Mouse (Mus musculus) cerebral cortex, adult 2 months (tissue): ENCODE measurements around the gene Galnt15.

Source experiments
- WGBS: fragments of 180-500 bp; shearing (Covaris S2); methylation state at CpG from one replicate; pipeline ENCODE4 v1.1.7; 2018; 5-methylcytosine and 5-hydroxymethylcytosine counted together

Gene Galnt15

DNA sequence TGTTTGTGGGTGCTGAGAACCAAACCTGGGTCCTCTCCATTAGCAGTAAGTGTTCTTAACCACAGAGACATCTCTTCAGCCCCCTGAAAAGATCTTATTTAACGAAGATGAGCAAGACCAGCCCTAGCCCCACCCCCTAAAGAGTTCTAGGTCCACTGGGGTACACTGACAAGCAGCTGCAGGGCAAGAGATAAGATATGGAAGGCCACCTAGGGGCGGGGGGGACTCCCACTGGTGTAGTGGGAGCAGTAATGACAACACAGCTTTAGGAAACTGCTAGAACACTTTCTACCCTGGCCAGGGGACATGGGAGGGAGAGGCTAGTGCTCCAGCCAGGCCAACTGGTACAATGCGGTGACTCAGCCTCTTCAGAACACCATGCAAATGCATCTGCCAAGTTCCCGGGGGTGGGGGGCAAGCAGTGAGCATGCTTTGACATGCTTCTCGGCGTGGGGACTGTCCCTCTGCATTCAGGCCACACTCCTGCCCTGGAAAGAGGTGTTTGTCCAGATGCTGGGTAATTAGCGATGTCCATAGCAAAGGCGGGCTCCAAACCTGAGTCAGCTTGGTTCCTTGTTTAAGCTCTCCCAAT, 9.0 kb downstream of the Galnt15 start:
- WGBS = 86% methylated on average over 8 of the region's 8 CpGs

GRCm38 (mm10) chr14:32042108-32042507, 13.3 kb downstream of the Galnt15 start:
- 81% methylated on average over 5 of the region's 5 CpGs for WGBS

GRCm38 (mm10) chr14:32046357-32046756, 17.6 kb downstream of the Galnt15 start:
- 76% methylated on average over 8 of the region's 8 CpGs for WGBS

- WGBS = 97% methylated on average over 6 of the region's 6 CpGs
Observed at GRCm38 (mm10) chr14:32050171-32050570, 21.4 kb downstream of the Galnt15 start.

GRCm38 (mm10) chr14:32053895-32054294, 25.1 kb downstream of the Galnt15 start:
- WGBS = 87% methylated on average over 5 of the region's 5 CpGs

DNA sequence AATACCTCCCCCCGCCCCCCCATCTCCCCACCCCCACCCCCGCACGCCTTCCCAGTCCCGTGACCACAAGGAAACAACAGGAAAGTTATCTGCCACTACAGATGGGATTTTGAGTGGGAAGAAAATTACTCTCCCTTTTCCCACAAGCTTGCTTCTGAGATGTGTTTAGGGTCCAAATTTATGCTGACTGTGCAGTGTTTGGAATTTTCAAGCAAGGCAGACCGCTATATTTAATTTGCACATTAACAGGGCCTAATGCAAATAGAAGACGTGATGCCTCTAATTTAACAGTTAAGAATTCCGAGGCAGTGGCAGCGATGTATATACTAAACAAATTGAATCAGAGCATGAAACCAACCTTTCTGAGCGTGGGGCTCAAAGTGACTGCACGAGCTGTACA, 26.0 kb downstream of the Galnt15 start:
- 59% methylated on average over 10 of the region's 10 CpGs for WGBS

DNA sequence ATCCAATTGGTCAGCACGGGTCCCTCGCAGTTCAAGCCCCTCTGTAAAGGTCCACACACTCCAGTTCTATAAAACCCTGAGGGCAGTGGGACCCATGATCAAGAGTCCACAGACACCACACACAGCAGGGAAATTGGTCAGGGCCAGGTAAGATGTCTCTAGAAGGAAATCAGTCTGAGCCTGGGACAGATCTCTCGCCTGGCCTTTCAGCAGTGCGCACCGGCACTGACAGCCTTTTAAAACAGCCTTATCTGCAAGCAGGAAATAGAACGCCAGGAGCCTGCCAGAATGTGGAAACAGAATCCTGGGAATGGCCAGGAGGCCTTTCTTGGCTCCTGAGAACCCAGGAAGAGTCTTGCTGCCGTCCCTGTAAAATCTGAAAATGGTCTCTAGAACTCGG, 27.0 kb downstream of the Galnt15 start:
- WGBS = 82% methylated on average over 8 of the region's 8 CpGs

GRCm38 (mm10) chr14:32056675-32057074, 27.9 kb downstream of the Galnt15 start:
- WGBS = 98% methylated on average over 2 of the region's 2 CpGs

GRCm38 (mm10) chr14:32057664-32058063, 28.9 kb downstream of the Galnt15 start:
- WGBS = 93% methylated on average over 4 of the region's 4 CpGs

- WGBS = 89% methylated on average over 4 of the region's 4 CpGs
Observed at GRCm38 (mm10) chr14:32061398-32061797, 32.6 kb downstream of the Galnt15 start.

GRCm38 (mm10) chr14:32073211-32073685, 44.5 kb downstream of the Galnt15 start:
- 47% methylated on average over 8 of the region's 8 CpGs for WGBS

DNA sequence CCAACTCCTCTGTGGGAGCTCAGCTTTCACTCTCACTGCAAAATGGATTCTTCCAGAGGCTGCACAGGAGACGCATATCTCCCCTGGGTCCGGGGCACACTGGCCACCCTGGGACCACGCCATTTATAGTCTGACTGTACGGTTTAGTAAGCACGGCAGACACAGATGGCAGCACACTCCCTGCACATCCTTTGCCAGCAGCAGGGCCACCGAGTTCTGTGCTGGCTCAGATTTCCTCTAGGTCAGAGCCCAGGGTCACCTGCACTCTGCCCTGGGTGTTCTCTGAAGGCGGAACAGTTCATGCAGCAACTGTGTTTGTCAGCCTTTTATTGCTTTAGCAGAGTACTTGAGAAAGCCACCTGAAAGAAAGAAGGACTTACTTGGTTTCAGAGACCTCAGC, 45.1 kb downstream of the Galnt15 start:
- 65% methylated on average over 7 of the region's 7 CpGs for WGBS

- 56% methylated on average over 8 of the region's 8 CpGs for WGBS
Observed at GRCm38 (mm10) chr14:32076896-32077575, 48.2 kb downstream of the Galnt15 start.

- WGBS = 60% methylated on average over 10 of the region's 10 CpGs
Observed at GRCm38 (mm10) chr14:32081026-32081425, 52.2 kb downstream of the Galnt15 start.

- WGBS = 87% methylated on average over 6 of the region's 6 CpGs
Observed at GRCm38 (mm10) chr14:32082891-32083290, 54.1 kb downstream of the Galnt15 start.

- WGBS = 95% methylated on average over 2 of the region's 2 CpGs
Observed at GRCm38 (mm10) chr14:32083466-32083865, 54.7 kb downstream of the Galnt15 start.

GRCm38 (mm10) chr14:32084761-32085485, 56.1 kb downstream of the Galnt15 start, which contains the start of gene Oxnad1:
TSS of gene Oxnad1 (plus strand) at chr14:32085374.
- 3% methylated on average over 22 of the region's 22 CpGs for whole genome bisulfite sequencing

DNA sequence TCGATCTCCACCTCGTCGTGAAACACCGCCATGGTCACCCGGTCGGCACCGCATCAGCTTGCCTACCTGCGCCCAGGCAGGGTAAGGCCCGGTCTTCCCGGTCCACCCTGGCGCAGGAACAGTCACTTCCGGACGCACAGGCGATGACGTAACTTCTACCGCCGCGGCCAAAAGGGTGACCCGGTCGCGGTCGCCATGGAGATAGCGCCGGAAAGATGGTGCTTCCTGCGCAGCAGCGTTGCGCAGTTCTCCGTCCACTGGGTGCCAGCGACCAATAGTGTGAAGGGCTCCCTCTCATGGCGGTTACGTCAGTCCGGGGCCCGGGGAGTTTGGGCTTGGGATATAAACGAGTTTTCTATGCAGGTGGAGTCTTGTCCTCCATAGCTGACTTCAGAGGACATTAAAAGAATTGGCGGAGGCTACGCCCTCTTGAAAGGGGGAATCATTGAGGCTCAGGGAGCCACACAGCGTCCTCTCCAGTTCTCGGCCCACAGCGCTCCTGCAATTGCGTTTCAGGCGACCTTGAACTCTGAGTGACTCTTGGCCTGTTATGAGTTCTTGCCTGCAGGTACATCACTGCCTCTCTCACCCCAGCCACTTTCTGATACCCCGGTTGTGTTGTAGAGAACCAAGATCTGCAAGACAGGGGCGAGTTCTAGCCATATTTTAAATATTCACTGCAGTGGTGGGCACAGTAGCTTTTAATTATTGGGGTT, 56.9 kb downstream of the Galnt15 start, which contains the start of gene Dph3:
Dph3 (minus strand) TSS at position 244 of the 716 bp plus-strand sequence.
- WGBS = under 1% methylated on average over 43 of the region's 43 CpGs

DNA sequence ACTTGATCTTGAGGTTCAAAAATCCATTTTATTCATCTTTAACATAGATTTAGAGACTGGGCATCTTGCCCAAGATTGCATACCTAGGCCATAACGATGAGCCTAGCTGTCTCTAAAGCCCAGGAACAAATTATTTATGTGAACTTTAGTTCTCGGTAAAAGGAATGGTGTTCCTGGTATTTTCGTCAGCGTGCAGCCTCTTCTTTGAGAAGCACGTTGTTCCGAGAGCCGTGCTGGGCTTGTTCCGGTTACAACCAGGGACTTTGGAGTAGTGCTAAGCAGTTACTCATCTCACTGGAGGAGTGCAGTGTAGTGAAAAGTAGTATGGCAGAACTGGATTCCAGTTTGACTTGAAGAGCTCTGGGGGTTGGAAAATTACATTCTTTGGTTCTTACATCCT, 57.4 kb downstream of the Galnt15 start:
- 11% methylated on average over 8 of the region's 8 CpGs for WGBS

GRCm38 (mm10) chr14:32087584-32088248, 58.9 kb downstream of the Galnt15 start:
- 88% methylated on average over 7 of the region's 7 CpGs for WGBS

- WGBS = 86% methylated on average over 4 of the region's 4 CpGs
Observed at GRCm38 (mm10) chr14:32091124-32091523, 62.3 kb downstream of the Galnt15 start.
